Mouse (Mus musculus) layer of hippocampus, adult 9-10 months (tissue): Measurements from ENCODE around the gene Chit1.

Experiments
- DNase-seq: peaks from one replicate; pipeline ENCODE4 v3.0.0; 2022; ENCODE audit warnings: low spot score

Chit1 gene

GRCm38 (mm10) chr1:134098726-134099515 lies 12.1 kb upstream of the Chit1 start:
- DNase-seq, result peak; percentile 75

GRCm38 (mm10) chr1:134099516-134100235 lies 11.4 kb upstream of the Chit1 start:
- DNase-seq, result no peak

GRCm38 (mm10) chr1:134100401-134100800 lies 10.6 kb upstream of the Chit1 start:
- no peak for DNase-seq

- DNase-seq, result no peak
Measured at GRCm38 (mm10) chr1:134100928-134101327, 10.1 kb upstream of the Chit1 start.

- DNase-seq, result no peak
Measured at GRCm38 (mm10) chr1:134101593-134101992, 9.4 kb upstream of the Chit1 start.

GRCm38 (mm10) chr1:134103861-134104260 lies 7.2 kb upstream of the Chit1 start:
- DNase-seq, result no peak

- DNase-seq, result no peak
Measured at GRCm38 (mm10) chr1:134105043-134105763, 5.8 kb upstream of the Chit1 start.

- no peak for DNase-seq
Measured at GRCm38 (mm10) chr1:134105764-134106430, 5.1 kb upstream of the Chit1 start.

GRCm38 (mm10) chr1:134106719-134107118 lies 4.3 kb upstream of the Chit1 start:
- no peak for DNase-seq

GRCm38 (mm10) chr1:134107777-134108176 lies 3.3 kb upstream of the Chit1 start:
- DNase-seq, result no peak

- no peak for DNase-seq
Measured at GRCm38 (mm10) chr1:134110015-134110414, 1.0 kb upstream of the Chit1 start.

GRCm38 (mm10) chr1:134110449-134110848 lies 593 bp upstream of the Chit1 start:
- no peak for DNase-seq

GRCm38 (mm10) chr1:134113560-134113959 lies 2.5 kb downstream of the Chit1 start:
- no peak for DNase-seq

- no peak for DNase-seq
Measured at GRCm38 (mm10) chr1:134114018-134114417, 3.0 kb downstream of the Chit1 start.

- DNase-seq, result no peak
Measured at GRCm38 (mm10) chr1:134114730-134115129, 3.7 kb downstream of the Chit1 start.

GRCm38 (mm10) chr1:134115424-134115823 lies 4.4 kb downstream of the Chit1 start:
- no peak for DNase-seq

- DNase-seq, result no peak
Measured at GRCm38 (mm10) chr1:134117110-134117509, 6.1 kb downstream of the Chit1 start.

GRCm38 (mm10) chr1:134120179-134120578 lies 9.1 kb downstream of the Chit1 start:
- peak; percentile 93 for DNase-seq

GRCm38 (mm10) chr1:134122195-134122594 lies 11.2 kb downstream of the Chit1 start:
- no peak for DNase-seq

GRCm38 (mm10) chr1:134133316-134133715 lies 22.3 kb downstream of the Chit1 start:
- DNase-seq, result no peak

- no peak for DNase-seq
Measured at GRCm38 (mm10) chr1:134136351-134136750, 25.3 kb downstream of the Chit1 start.

GRCm38 (mm10) chr1:134138424-134138823 lies 27.4 kb downstream of the Chit1 start:
- DNase-seq, result no peak
